Comparison of ENCODE assay signal across 13 mouse cellular contexts in the genomic region with DNA sequence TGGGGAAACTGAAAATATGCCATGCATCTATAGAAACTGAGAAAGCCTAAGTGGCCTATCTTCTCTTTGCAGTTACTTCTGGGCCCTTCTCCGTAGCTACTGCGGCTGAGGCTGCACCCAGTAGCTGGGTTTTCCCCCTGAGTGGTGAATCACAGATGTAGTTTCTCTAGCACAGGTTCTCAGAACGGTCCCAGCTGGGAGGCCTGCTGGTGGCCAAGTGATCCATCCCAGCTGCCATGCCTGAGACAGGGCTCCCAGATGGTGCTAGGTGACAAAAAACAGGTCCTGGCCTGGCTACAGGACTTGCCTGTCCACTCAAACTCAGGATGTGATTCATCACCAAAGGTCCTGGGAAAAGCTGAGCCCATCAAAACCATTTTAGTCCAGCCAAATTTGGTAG. TPM values are rescaled to one million over a fixed set of nuclear protein-coding genes. Genes with fewer than 3 reads are reported as not detected.
DNase-seq lines count a peak whose midpoint lies in the region; ATAC-seq lines count a peak whose summit lies in the region.
"Had no signal": no experiment of that assay in that cellular context is flagged by ENCODE, and none has a peak within 500 bp of the region (broad histone marks: within the 10 kb centered on the region; RNA-seq: fewer than 3 reads in every experiment).

No protein-coding gene starts in this region.

- ATAC-seq in activated CD4-positive, CD25-positive, alpha-beta regulatory T cell, adult 4 months: peak; percentile 80
- ATAC-seq: intestine, embryonic 15.5 days had no signal

- peak; percentile 64 for DNase-seq in thymus, postnatal 14 days
- DNase-seq in thymus, adult 18-20 months: no peak
- DNase-seq in lung, postnatal 10 days: peak; percentile 82
- peak; percentile 45 to 58 for DNase-seq in thymus, postnatal 36 days
- no peak for DNase-seq in right cerebral cortex, postnatal 4 days
- no peak for DNase-seq in urinary bladder, adult 18-20 months (ENCODE audit: low spot score in 2 of 2)
- DNase-seq: adrenal gland, postnatal 36 days; cerebellum, adult 11 months; heart, postnatal 36 days; kidney, postnatal 14 days had no signal

RNA-seq across cellular contexts. Expression of gene Kcna2, which starts 24.3 kb away (rescaled TPM):
- polyA plus RNA-seq in activated CD4-positive, CD25-positive, alpha-beta regulatory T cell, adult 4 months (2017; shearing (Covaris generic)): under 1 TPM; 0.10 to 0.13 TPM
- polyA plus RNA-seq: G1E had no signal

RNA-seq across cellular contexts. Expression of gene Kcna3, which starts 40.7 kb away (rescaled TPM):
- polyA plus RNA-seq in activated CD4-positive, CD25-positive, alpha-beta regulatory T cell, adult 4 months (2017; shearing (Covaris generic)): 10 to 100 TPM in 1 of 2 experiments, 1 to 10 TPM in 1; 9.3 to 10.1 TPM
- polyA plus RNA-seq: G1E had no signal

Comparison
In these comparisons a context has a peak if more than half of its experiments do, and no peak if none do; other contexts are left out.
1. DNase-seq: peak in thymus, postnatal 14 days (single experiment), lung, postnatal 10 days (single experiment) and thymus, postnatal 36 days (2 of 2); none in thymus, adult 18-20 months (0 of 2), right cerebral cortex, postnatal 4 days (single experiment) and urinary bladder, adult 18-20 months (0 of 2).